Mouse (Mus musculus) ES-Bruce4 (cell line): ENCODE data around the gene Rhoh. TPM values are rescaled to one million over a fixed set of nuclear protein-coding genes. Genes with fewer than 3 reads are reported as not detected.

Experiments
- H3K27ac ChIP-seq: 2 replicates; pipeline ENCODE4 v1.5.1; 2012; ENCODE audit warnings: low read length, inconsistent platforms; ENCODE audit not compliant: insufficient read depth
- H3K27me3 ChIP-seq: 2 replicates; pipeline ENCODE4 v1.6.1; 2012; ENCODE audit warnings: mild to moderate bottlenecking, low read length, inconsistent platforms; ENCODE audit not compliant: control insufficient read depth, poor library complexity, insufficient read depth, severe bottlenecking
- H3K36me3 ChIP-seq: 2 replicates; pipeline ENCODE4 v1.6.1; 2012; ENCODE audit warnings: inconsistent platforms, mild to moderate bottlenecking, low read length, moderate library complexity; ENCODE audit not compliant: control insufficient read depth, poor library complexity, insufficient read depth, severe bottlenecking
- H3K4me1 ChIP-seq: one replicate; pipeline ENCODE4 v1.8.1; 2011; ENCODE audit warnings: low read length; ENCODE audit not compliant: control insufficient read depth, insufficient read depth
- H3K4me3 ChIP-seq: 2 replicates; pipeline ENCODE4 v1.5.1; 2011; ENCODE audit warnings: low read depth, mild to moderate bottlenecking, low read length
- H3K9ac ChIP-seq: 2 replicates; pipeline ENCODE4 v1.6.1; 2012; ENCODE audit warnings: low read depth, mild to moderate bottlenecking, inconsistent platforms; ENCODE audit not compliant: poor library complexity, severe bottlenecking
- H3K9me3 ChIP-seq: replicated peaks from 2 replicates; pipeline ENCODE4 v1.6.1; 2012; ENCODE audit warnings: mild to moderate bottlenecking, low read length, inconsistent platforms; ENCODE audit not compliant: control insufficient read depth, poor library complexity, insufficient read depth, severe bottlenecking
- CTCF ChIP-seq: IDR thresholded peaks from one replicate; pipeline ENCODE4 v1.8.1; 2011; ENCODE audit warnings: low read depth, low read length
- EP300 ChIP-seq: IDR thresholded peaks from 2 replicates; pipeline ENCODE4 v1.6.1; 2011; ENCODE audit warnings: low read depth, low read length; ENCODE audit not compliant: insufficient read depth
- POLR2A ChIP-seq: IDR thresholded peaks from one replicate; pipeline ENCODE4 v1.8.1; 2011; ENCODE audit warnings: low read length; ENCODE audit not compliant: insufficient read depth
- polyA plus RNA-seq: library from polyadenylated mRNA; stranded (reverse); fragments of >200 nt; gene quantifications from 2 replicates; pipeline ENCODE4 v1.2.4, GENCODE M21; 2011; ENCODE audit warnings: low read depth; ENCODE audit not compliant: missing spikeins, insufficient read depth, insufficient read length

The Rhoh gene
- polyA plus RNA-seq, 1 experiment: 0.12 TPM

GRCm38 (mm10) chr5:65919326-65919725 lies 58.3 kb downstream of the Rhoh start:
- TF ChIP-seq EP300 (no peak), POLR2A (no peak), CTCF (no peak)
- Histone ChIP-seq H3K36me3 (no peaks in the 10 kb centered on the region), H3K27ac (no peak overlapping the region), H3K9ac (no peak overlapping the region), H3K9me3 (no peaks in the 10 kb centered on the region), H3K4me1 (no peaks in the 10 kb centered on the region), H3K27me3 (no peaks in the 10 kb centered on the region), H3K4me3 (no peak overlapping the region)

- no peak for TF ChIP-seq POLR2A
- TF ChIP-seq EP300: no peak
- TF ChIP-seq CTCF: no peak
- no peaks in the 10 kb centered on the region for H3K4me1 ChIP-seq
These were observed 58.9 kb downstream of the Rhoh start for GRCm38 (mm10) chr5:65919904-65920303.

GRCm38 (mm10) chr5:65920701-65921426 lies 59.9 kb downstream of the Rhoh start:
- no peak overlapping the region for H3K27ac ChIP-seq
- H3K27me3 ChIP-seq: no peaks in the 10 kb centered on the region
- no peak overlapping the region for H3K4me3 ChIP-seq
- no peak overlapping the region for H3K9ac ChIP-seq
- H3K4me1 ChIP-seq: no peaks in the 10 kb centered on the region
- TF ChIP-seq POLR2A (no peak), CTCF (no peak), EP300 (no peak)
- no peaks in the 10 kb centered on the region for H3K9me3 ChIP-seq
- no peaks in the 10 kb centered on the region for H3K36me3 ChIP-seq

More at GRCm38 (mm10) chr5:65919904-65920303, 58.9 kb downstream of the Rhoh start:
- H3K27me3 ChIP-seq: no peaks in the 10 kb centered on the region
- no peak overlapping the region for H3K4me3 ChIP-seq
- no peak overlapping the region for H3K9ac ChIP-seq
- no peak overlapping the region for H3K27ac ChIP-seq
- no peaks in the 10 kb centered on the region for H3K36me3 ChIP-seq
- H3K9me3 ChIP-seq: no peaks in the 10 kb centered on the region

- Histone ChIP-seq H3K4me1 (no peaks in the 10 kb centered on the region), H3K9ac (no peak overlapping the region), H3K9me3 (no peaks in the 10 kb centered on the region), H3K27ac (no peak overlapping the region), H3K27me3 (no peaks in the 10 kb centered on the region), H3K36me3 (no peaks in the 10 kb centered on the region), H3K4me3 (no peak overlapping the region)
- TF ChIP-seq CTCF (no peak), POLR2A (no peak), EP300 (no peak)
These were observed 60.6 kb downstream of the Rhoh start for GRCm38 (mm10) chr5:65921477-65922138.

- Histone ChIP-seq H3K36me3 (no peaks in the 10 kb centered on the region), H3K4me1 (no peaks in the 10 kb centered on the region), H3K27ac (no peak overlapping the region), H3K4me3 (no peak overlapping the region), H3K9ac (no peak overlapping the region), H3K9me3 (no peaks in the 10 kb centered on the region), H3K27me3 (no peaks in the 10 kb centered on the region)
- TF ChIP-seq POLR2A (no peak), CTCF (no peak), EP300 (no peak)
These were observed 65.7 kb downstream of the Rhoh start for GRCm38 (mm10) chr5:65926666-65927065.

GRCm38 (mm10) chr5:65929162-65929561 lies 68.1 kb downstream of the Rhoh start:
- no peaks in the 10 kb centered on the region for H3K9me3 ChIP-seq
- H3K36me3 ChIP-seq: no peaks in the 10 kb centered on the region
- TF ChIP-seq POLR2A: no peak
- TF ChIP-seq CTCF: no peak
- no peak for TF ChIP-seq EP300

More at GRCm38 (mm10) chr5:65929162-65929561, 68.1 kb downstream of the Rhoh start:
- H3K27ac ChIP-seq: no peak overlapping the region
- H3K9ac ChIP-seq: no peak overlapping the region
- H3K27me3 ChIP-seq: no peaks in the 10 kb centered on the region
- H3K4me1 ChIP-seq: no peaks in the 10 kb centered on the region
- no peak overlapping the region for H3K4me3 ChIP-seq
